Mouse (Mus musculus) leukemia stem cell, adult 10-12 weeks (primary cell): ENCODE data around the gene Mef2a. TPM values are rescaled to one million over a fixed set of nuclear protein-coding genes. Genes with fewer than 3 reads are reported as not detected.

Experiments
- polyA plus RNA-seq: library from polyadenylated mRNA; stranded (reverse); fragments of >175 nt; gene quantifications from 2 replicates; pipeline ENCODE4 v1.2.3, GENCODE M21; 2012; ENCODE audit warnings: low replicate concordance

The Mef2a gene
- 5.0 and 5.1 TPM in 2 replicates for polyA plus RNA-seq

DNA sequence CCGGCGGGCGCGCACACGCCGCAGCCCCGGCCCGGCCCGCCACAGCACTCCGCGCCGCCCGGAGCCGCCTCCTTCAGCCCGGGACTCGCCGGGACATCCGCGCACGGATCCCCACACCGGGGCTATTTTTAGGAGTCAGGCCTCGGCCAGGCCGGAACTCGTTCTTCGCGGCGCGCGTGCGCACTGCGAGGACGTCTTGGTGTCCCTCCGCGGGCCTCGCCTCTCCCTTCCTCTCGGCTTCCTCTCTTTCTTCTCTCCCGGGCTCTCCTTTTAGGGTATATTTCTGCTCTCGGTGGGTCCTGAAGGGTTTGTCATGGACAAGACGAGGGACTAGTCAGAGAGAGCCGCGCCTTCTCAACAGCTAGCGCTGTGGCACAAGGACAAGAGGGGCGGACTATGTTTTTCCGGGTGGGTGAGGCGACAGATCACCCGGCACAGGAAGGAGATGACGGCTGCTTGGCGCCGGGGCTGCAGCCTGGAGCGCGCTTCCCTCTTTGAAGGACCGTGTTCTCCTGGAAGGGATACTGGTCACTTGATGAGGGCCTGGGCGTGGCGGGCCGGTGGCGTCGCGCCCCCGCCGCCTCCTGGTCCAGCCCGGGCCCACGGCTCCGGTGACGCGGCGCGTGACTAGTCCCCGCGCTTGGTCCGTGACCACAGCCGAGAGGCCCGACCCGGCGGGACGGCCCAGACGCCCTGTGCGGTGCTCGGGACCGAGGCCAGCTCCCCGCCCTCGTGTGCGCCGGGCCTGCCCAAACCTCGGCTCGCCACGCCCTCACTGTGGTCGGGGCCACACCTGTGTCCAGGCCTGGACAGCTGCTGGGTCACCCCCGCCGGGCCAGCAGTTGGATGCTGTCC is at the start of gene Mef2a:
Gene Mef2a, minus strand, starts transcription at position 130 of the 855 bp plus-strand sequence.

DNA sequence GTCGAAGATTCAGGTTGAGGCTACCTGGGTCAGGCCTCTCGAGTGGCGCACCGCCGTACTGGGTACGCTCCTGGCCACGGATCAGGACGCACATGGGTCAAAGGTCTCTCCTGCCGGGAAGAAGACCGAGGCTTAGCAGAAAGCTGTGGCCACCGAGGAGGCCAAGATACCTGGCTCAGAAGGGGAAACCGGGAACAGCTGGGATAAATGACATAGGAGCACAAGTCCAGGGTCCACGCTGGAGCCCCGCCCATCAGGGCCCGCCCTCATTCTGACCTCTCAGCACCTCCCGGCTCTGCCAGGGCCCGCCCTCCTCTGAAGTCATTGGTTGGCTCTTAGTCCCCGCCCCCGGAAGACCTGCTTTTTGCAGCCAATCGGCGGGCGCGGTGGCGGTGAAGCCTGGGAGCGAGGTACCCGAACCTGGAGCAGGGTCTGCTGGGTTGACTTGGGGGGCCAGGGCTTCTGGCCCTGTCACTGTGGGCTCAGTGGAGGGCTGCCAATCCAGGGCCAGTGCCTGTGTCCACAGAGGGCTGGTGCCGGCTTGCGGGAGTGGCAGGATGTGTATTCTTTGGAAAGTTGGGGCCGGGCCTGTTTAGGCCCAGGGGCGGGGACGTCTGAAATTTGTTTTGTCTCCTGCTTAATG is 150.3 kb downstream of the Mef2a start, which contains the start of gene Lysmd4:
Gene Lysmd4, plus strand, starts transcription at position 325 of the 643 bp plus-strand sequence.

Other genes with a start within 250 kb of the Mef2a start
- gene Lysmd4, start 150.3 kb downstream of the Mef2a start, polyA plus RNA-seq = 1.0 and 4.2 TPM in 2 replicates